Mouse (Mus musculus) embryonic facial prominence, embryonic 11.5 days (tissue): ENCODE data around the gene Trpm8. TPM values are rescaled to one million over a fixed set of nuclear protein-coding genes. Genes with fewer than 3 reads are reported as not detected.

Source experiments
- ATAC-seq: fragments of 200-750 bp; cut with Nextera tagmentation; replicated peaks from 2 replicates; pipeline ENCODE4 v1.8.0; 2017; ENCODE audit warnings: low read depth; ENCODE audit not compliant: insufficient number of reproducible peaks, low FRiP score, low TSS enrichment
- DNase-seq: peaks from one replicate; pipeline ENCODE4 v3.0.0-alpha.2; 2015; ENCODE audit warnings: low spot score
- H3K27ac ChIP-seq: fragments of 300-500 bp; sonication (generic); replicated peaks from 2 replicates; pipeline ENCODE4 v1.5.1; 2014; ENCODE audit warnings: mild to moderate bottlenecking, low read depth, low read length, control low read depth
- H3K27me3 ChIP-seq: fragments of 300-500 bp; sonication (generic); 2 replicates; pipeline ENCODE4 v1.6.1; 2014; ENCODE audit warnings: mild to moderate bottlenecking, low read length, moderate library complexity, mixed read lengths; ENCODE audit not compliant: control insufficient read depth, insufficient read depth
- H3K36me3 ChIP-seq: fragments of 300-500 bp; sonication (generic); replicated peaks from 2 replicates; pipeline ENCODE4 v1.6.1; 2014; ENCODE audit warnings: low read depth, mild to moderate bottlenecking, low read length, moderate library complexity, mixed read lengths; ENCODE audit not compliant: control insufficient read depth, insufficient read depth
- H3K4me1 ChIP-seq: fragments of 300-500 bp; sonication (generic); 2 replicates; pipeline ENCODE4 v1.6.1; 2014; ENCODE audit warnings: low read length, mixed read lengths; ENCODE audit not compliant: control insufficient read depth, insufficient read depth
- H3K4me2 ChIP-seq: fragments of 300-500 bp; sonication (generic); 2 replicates; pipeline ENCODE4 v1.6.1; 2014; ENCODE audit warnings: low read depth, mild to moderate bottlenecking, control low read depth, low read length, moderate library complexity
- H3K4me3 ChIP-seq: fragments of 300-500 bp; sonication (generic); 2 replicates; pipeline ENCODE4 v1.5.1; 2014; ENCODE audit warnings: low read depth, low read length, control low read depth
- H3K9ac ChIP-seq: fragments of 300-500 bp; sonication (generic); replicated peaks from 2 replicates; pipeline ENCODE4 v1.6.1; 2014; ENCODE audit warnings: mild to moderate bottlenecking, control low read depth, low read length
- H3K9me3 ChIP-seq: fragments of 300-500 bp; sonication (generic); replicated peaks from 2 replicates; pipeline ENCODE4 v1.6.1; 2016; ENCODE audit warnings: mild to moderate bottlenecking, low read length, inconsistent platforms, mixed read lengths; ENCODE audit not compliant: control insufficient read depth
- WGBS: fragments of 180-500 bp; shearing (Covaris S2); extraction: QIAGEN DNeasy Blood & Tissue Kit; methylation state at CpG from one replicate; pipeline ENCODE4 v1.1.7; 2014; 5-methylcytosine and 5-hydroxymethylcytosine counted together
- polyA plus RNA-seq: library from polyadenylated mRNA; unstranded; fragments of >200 nt; fragmentation: Nextera tagmentation; extraction: Ambion mirVana; gene quantifications from 2 replicates; pipeline ENCODE4 v1.2.1, GENCODE M21; 2014

The Trpm8 gene
- polyA plus RNA-seq, 1 experiment from 2014 or later, result not detected

GRCm38 (mm10) chr1:88275698-88276523 is 1.6 kb upstream of the Trpm8 start:
- Histone ChIP-seq H3K27me3 (no peaks in the 10 kb centered on the region), H3K9ac (peak overlapping the region; percentile 78), H3K4me3 (peak overlapping the region; percentile 62), H3K4me2 (peak overlapping the region; percentile 65), H3K36me3 (peaks cover 24% of the 10 kb centered on the region), H3K9me3 (no peaks in the 10 kb centered on the region), H3K4me1 (peaks cover 9% of the 10 kb centered on the region), H3K27ac (no peak overlapping the region)
- ATAC-seq (no peak), DNase-seq (no peak)
- 67% methylated on average over 13 of the region's 13 CpGs for WGBS

- DNase-seq (no peak), ATAC-seq (peak; percentile 51)
- peaks cover 20% of the 10 kb centered on the region for H3K36me3 ChIP-seq
- peak overlapping the region; percentile 65 for H3K4me2 ChIP-seq
- H3K4me1 ChIP-seq, result peaks cover 9% of the 10 kb centered on the region
- 34% methylated on average over 10 of the region's 10 CpGs for WGBS
- no peaks in the 10 kb centered on the region for H3K9me3 ChIP-seq
- peak overlapping the region; percentile 68 for H3K27ac ChIP-seq
- no peaks in the 10 kb centered on the region for H3K27me3 ChIP-seq
- H3K9ac ChIP-seq, result peak overlapping the region; percentile 78
- H3K4me3 ChIP-seq, result peak overlapping the region; percentile 62
These were observed 850 bp upstream of the Trpm8 start for GRCm38 (mm10) chr1:88276524-88277097.

- Histone ChIP-seq H3K4me3 (peak overlapping the region; percentile 62), H3K4me2 (peak overlapping the region; percentile 65), H3K27me3 (no peaks in the 10 kb centered on the region), H3K27ac (no peak overlapping the region), H3K9ac (peak overlapping the region; percentile 78), H3K9me3 (peaks cover 2% of the 10 kb centered on the region), H3K4me1 (peaks cover 9% of the 10 kb centered on the region), H3K36me3 (peaks cover 12% of the 10 kb centered on the region)
- 66% methylated on average over 18 of the region's 18 CpGs for WGBS
- 0 out of 2 replicates have a peak, but pooled peaks have one; percentile 1 for ATAC-seq
- DNase-seq, result no peak
These were observed 504 bp downstream of the Trpm8 start for GRCm38 (mm10) chr1:88277818-88278511.

- H3K4me3 ChIP-seq, result no peak overlapping the region
- no peaks in the 10 kb centered on the region for H3K27me3 ChIP-seq
- peaks cover 16% of the 10 kb centered on the region for H3K9me3 ChIP-seq
- H3K9ac ChIP-seq, result no peak overlapping the region
- DNase-seq (no peak), ATAC-seq (no peak)
- H3K4me2 ChIP-seq, result no peak overlapping the region
- H3K27ac ChIP-seq, result no peak overlapping the region
- peaks cover 2% of the 10 kb centered on the region; the same call in 1 of the 2 replicates for H3K36me3 ChIP-seq
- peaks cover 9% of the 10 kb centered on the region for H3K4me1 ChIP-seq
- 65% methylated on average over 9 of the region's 9 CpGs for WGBS
These were observed 1.9 kb downstream of the Trpm8 start for GRCm38 (mm10) chr1:88279111-88280005.

- Histone ChIP-seq H3K4me3 (no peak overlapping the region), H3K27ac (no peak overlapping the region), H3K36me3 (no peaks in the 10 kb centered on the region), H3K27me3 (no peaks in the 10 kb centered on the region), H3K9ac (no peak overlapping the region), H3K4me1 (peaks cover 9% of the 10 kb centered on the region), H3K9me3 (peaks cover 24% of the 10 kb centered on the region), H3K4me2 (no peak overlapping the region)
- WGBS, result 74% methylated on average over 15 of the region's 15 CpGs
- ATAC-seq (no peak), DNase-seq (no peak)
These were observed 2.7 kb downstream of the Trpm8 start for GRCm38 (mm10) chr1:88280006-88280690.

GRCm38 (mm10) chr1:88282301-88282700 is 4.8 kb downstream of the Trpm8 start:
- Histone ChIP-seq H3K4me3 (no peak overlapping the region), H3K9ac (no peak overlapping the region), H3K27me3 (no peaks in the 10 kb centered on the region), H3K36me3 (no peaks in the 10 kb centered on the region), H3K9me3 (peaks cover 41% of the 10 kb centered on the region), H3K4me2 (no peak overlapping the region), H3K4me1 (no peaks in the 10 kb centered on the region), H3K27ac (no peak overlapping the region)
- no peak for ATAC-seq
- 60% methylated on average over 3 of the region's 3 CpGs for whole genome bisulfite sequencing
- no peak for DNase-seq
